Mouse (Mus musculus) right cerebral cortex, adult 2 months (tissue): ENCODE results near the gene Lsmem1.

ENCODE experiments used
- DNase-seq, 2 experiments: peaks; one replicate each; pipeline ENCODE4 v3.0.0; 2021 to 2022; ENCODE audit warnings: low spot score in 2 of 2

Lsmem1 gene

DNA sequence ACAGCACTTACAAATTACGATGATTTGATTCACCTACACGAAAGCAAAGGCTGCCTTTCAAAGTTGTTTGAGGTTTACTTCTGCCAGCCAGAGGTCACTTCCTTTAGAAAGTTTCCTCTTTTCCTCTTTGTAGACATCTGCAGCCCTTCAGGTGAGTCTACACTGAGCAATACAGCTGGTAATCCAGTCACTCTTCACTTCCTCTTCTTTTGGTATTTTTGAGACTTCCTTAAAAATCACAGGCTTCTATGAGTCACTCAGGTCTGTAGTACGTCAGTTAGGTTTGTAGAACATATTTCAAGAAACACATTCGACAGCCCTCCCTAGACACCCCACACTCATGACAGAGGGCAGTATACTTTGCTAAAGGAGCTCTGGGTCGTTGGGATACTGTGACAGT, 58.6 kb downstream of the Lsmem1 start:
- DNase-seq = no peak

DNA sequence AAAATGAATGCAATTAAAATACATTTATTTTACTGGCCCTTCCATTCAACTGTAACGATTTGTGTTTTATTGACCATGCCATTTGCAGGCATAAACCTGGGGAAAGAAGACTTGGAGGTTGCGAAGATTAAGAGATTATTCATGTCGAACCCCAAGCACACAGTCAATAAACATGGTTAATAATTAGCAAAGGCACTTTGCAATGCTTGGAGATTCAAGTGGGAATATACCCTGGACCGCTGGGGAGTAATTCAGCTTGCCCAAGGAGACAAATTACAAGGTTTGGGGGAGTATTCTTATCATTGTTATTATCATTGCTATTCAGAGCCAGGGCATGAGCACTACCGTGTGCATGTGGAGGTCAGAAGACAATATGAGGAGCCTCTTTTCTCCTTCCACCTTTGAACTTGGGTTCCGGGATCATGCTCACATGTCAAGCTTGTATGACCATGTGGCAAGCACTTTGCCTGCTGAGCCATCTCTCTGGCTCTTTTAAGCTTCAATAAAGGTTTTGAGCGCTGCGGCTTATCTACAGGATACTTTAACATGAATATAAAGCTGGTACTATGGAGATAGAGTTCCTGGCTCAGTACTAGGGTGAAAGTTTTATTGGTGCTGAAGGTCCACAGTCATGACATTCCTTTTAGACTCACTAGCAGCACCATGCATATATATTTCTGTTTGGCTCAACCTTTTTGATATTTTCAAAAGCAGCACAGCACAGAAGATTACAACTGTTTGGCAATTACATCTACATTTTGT, 59.6 kb downstream of the Lsmem1 start:
- no peak for DNase-seq

DNA sequence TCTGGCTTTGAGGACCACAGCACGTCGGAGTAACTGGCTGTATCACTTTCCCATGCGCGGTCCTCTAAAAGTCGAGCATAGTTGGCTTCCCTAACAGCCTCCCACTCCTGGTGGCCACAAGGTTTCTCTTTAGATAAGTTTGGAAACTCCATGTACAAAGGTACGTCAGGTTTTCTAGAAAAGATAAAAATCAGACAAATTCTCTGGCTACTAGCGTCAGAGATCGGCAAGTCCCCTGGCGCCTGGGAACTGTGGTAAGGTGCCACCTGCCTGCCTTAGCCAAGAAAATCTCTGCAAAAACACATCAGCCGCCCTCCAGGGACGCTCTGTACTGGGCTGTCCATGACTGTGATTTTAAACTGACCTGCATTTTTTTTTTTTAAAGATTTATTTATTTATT, 64.8 kb downstream of the Lsmem1 start:
- no peak for DNase-seq

DNA sequence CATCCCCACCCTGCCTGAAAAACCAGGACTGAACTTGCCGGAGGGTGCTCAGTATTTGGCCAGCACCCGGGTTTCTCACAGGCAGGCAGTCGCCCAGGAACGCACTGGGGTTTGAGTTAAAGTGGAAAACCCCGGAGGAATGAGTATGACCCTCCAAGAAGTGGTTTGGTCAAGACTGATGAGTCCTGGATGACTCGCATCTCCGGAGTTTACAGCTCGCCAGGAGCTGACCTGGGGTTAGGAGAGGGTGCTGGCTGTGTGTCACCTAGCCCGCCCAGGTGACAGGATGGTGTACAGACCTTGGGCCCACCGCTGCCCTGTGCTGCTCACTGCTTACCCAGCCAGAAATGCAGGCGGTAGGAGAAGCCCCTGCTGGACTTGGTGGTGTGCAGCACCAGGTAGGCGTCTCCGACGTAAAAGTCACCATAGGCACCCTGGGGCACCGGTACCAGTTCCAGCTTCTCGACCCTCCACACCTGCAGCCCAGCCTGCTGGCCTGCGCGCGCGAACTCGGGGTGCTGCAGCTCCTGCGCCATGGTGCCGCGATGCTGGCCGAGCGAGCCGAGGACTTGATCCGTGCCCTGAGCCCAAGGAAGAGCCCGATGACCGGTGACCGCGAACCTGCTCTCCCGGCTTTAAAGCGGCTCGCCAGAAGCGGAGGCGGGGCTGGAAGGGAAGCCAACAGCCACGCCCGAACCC, 65.6 kb downstream of the Lsmem1 start, which contains the start of gene Scin:
Scin (minus strand) TSS at position 656 of the 699 bp plus-strand sequence.
- DNase-seq = no peak

DNA sequence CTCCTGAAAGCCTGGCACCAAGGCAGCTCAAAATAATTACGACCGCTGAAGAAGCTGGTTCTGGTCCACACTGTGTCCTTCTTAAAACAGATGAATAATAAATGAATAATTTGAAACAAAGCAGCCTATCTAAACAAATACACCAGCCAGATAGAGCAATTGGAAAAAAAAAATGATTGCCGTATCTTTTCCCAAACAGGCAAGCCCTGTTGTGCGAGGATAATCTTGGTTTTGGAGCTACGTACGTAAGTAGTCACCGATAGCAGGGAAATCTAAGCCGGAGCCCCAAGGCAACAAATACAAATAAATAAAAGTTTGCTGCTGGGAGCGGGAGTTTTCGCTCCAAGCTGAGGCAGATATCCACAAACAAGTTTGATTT, 66.1 kb downstream of the Lsmem1 start:
- DNase-seq = peak in 1 of 2 experiments; percentile 12
